Mouse (Mus musculus) embryonic fibroblast, embryonic 13.5 days (primary cell): ENCODE measurements around the gene Ces2h.

ENCODE experiments used
- CTCF ChIP-seq: IDR thresholded peaks from 2 replicates; pipeline ENCODE4 v1.5.1; 2011; ENCODE audit warnings: mild to moderate bottlenecking, control low read depth, low read length, moderate library complexity, borderline replicate concordance; ENCODE audit not compliant: insufficient read depth
- POLR2A ChIP-seq: IDR thresholded peaks from 2 replicates; pipeline ENCODE4 v1.6.1; 2011; ENCODE audit warnings: low read depth, mild to moderate bottlenecking, control low read depth, low read length, moderate library complexity

DNA sequence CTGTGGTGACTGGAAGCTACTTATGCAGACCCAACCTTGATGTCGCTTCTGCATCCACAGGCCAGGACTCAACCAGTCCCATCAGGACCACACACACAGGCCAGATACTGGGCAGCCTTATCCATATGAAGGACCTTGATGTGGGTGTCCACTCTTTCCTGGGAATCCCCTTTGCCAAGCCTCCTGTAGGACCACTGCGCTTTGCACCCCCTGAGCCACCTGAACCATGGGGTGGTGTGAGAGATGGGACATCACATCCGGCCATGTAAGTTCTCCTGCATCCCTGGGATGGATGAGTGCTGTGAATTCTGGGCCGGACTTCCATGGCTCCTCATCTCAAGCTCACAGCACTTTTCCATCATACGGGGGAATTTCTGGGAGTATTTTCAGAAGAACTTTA is 13.7 kb downstream of the Ces2h start:
- TF ChIP-seq POLR2A (no peak), CTCF (no peak)
